Mouse (Mus musculus) limb, embryonic 10.5 days (tissue): ENCODE results near the gene Adgra1. TPM values are rescaled to one million over a fixed set of nuclear protein-coding genes. Genes with fewer than 3 reads are reported as not detected.
A peak's percentile ranks its signal among the peaks of the same experiment; 100 is the strongest.

Experiments
- DNase-seq: peaks from one replicate; pipeline ENCODE4 v3.0.0-alpha.2; 2017; ENCODE audit warnings: low spot score
- H3K27ac ChIP-seq: fragments of 300-500 bp; sonication (generic); 2 replicates; pipeline ENCODE4 v1.5.1; 2016; ENCODE audit warnings: mild to moderate bottlenecking
- H3K27me3 ChIP-seq: fragments of 300-500 bp; sonication (generic); 2 replicates; pipeline ENCODE4 v1.6.1; 2016; ENCODE audit warnings: low read depth, mild to moderate bottlenecking; ENCODE audit not compliant: poor library complexity, severe bottlenecking
- H3K36me3 ChIP-seq: fragments of 300-500 bp; sonication (generic); 2 replicates; pipeline ENCODE4 v1.6.1; 2016; ENCODE audit warnings: mild to moderate bottlenecking, moderate library complexity
- H3K4me1 ChIP-seq: fragments of 300-500 bp; sonication (generic); 2 replicates; pipeline ENCODE4 v1.6.1; 2016
- H3K4me3 ChIP-seq: fragments of 300-500 bp; sonication (generic); 2 replicates; pipeline ENCODE4 v1.5.1; 2016; ENCODE audit warnings: mild to moderate bottlenecking, moderate library complexity
- H3K9me3 ChIP-seq: fragments of 300-500 bp; sonication (generic); replicated peaks from 2 replicates; pipeline ENCODE4 v1.6.1; 2016; ENCODE audit warnings: mild to moderate bottlenecking
- WGBS: fragments of 180-500 bp; shearing (Covaris S2); methylation state at CpG from one replicate; pipeline ENCODE4 v1.1.7; 2016; 5-methylcytosine and 5-hydroxymethylcytosine counted together
- polyA plus RNA-seq: library from polyadenylated mRNA; unstranded; fragments of >200 nt; fragmentation: Nextera tagmentation; extraction: Ambion mirVana; gene quantifications from 2 replicates; pipeline ENCODE4 v1.2.1, GENCODE M21; 2016

Adgra1 gene
- polyA plus RNA-seq, 1 experiment from 2014 or later, result not detected

DNA sequence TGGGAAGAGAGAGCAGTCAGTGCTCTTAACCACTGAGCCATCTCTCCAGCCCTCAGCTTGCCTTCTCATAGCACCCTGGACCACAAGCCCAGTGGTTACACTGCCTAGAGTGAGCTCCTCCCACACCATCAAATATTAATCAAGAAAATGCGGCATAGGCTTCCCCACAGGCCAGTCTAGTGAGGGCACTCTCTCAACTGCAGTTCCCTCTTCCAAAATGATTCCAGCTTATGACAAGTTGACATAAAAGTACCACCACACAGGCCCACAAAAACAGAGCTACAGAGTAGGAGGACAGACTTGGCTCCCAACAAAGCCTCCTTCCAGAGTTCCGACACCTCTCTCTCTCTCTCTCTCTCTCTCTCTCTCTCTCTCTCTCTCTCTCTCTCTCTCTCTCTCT is 29.1 kb downstream of the Adgra1 start:
- Histone ChIP-seq H3K27me3 (no peaks in the 10 kb centered on the region), H3K36me3 (no peaks in the 10 kb centered on the region), H3K4me3 (no peak overlapping the region), H3K9me3 (no peaks in the 10 kb centered on the region), H3K27ac (no peak overlapping the region), H3K4me1 (no peaks in the 10 kb centered on the region)
- no peak for DNase-seq
- 85% methylated on average over 2 of the region's 2 CpGs for WGBS

DNA sequence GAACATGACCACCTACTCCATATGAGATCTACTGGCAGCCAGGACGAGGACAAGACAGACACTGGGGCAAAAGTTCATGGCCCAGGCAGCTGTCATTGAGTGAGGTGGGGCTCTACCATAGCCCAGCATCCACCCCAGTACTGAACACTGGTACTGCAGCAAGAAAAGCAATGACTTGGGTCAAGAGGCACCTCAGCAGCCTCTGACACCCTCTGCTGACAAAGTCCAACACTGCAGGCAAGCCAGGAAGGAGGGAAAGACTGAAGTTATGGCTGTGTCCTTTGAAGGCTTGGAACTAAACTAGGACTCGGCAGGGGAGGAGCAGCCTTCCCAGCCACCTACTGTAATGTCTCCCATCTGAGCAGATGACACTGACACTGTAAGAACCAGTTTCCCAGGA is 30.3 kb downstream of the Adgra1 start:
- no peak for DNase-seq
- Histone ChIP-seq H3K27me3 (no peaks in the 10 kb centered on the region), H3K27ac (no peak overlapping the region), H3K4me3 (no peak overlapping the region), H3K4me1 (no peaks in the 10 kb centered on the region), H3K36me3 (no peaks in the 10 kb centered on the region), H3K9me3 (no peaks in the 10 kb centered on the region)
- WGBS, result 41% methylated on average over 2 of the region's 2 CpGs

DNA sequence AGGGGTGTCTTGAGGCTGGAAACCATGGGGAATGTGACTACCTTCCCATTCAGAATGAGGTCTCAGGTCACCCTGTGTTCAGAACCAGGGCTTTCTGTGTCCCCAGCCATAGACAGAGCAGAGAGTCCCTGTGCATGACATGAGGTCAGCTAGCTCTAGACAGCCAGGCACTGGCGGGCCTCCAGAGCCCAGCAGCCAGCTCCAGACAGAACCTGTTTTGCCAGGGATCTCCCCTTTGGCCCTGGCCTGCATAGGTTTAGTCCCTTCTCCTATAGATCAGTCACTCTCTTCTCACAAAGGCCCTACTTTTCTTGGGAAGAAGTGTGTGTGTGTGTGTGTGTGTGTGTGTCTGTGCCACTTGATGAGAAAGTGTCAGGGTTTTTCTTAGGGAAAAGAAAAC is 30.9 kb downstream of the Adgra1 start:
- no peak for DNase-seq
- no peaks in the 10 kb centered on the region for H3K27me3 ChIP-seq
- no peak overlapping the region for H3K4me3 ChIP-seq
- 83% methylated on average over 1 of the region's 1 CpGs for WGBS
- no peak overlapping the region for H3K27ac ChIP-seq
- no peaks in the 10 kb centered on the region for H3K9me3 ChIP-seq
- no peaks in the 10 kb centered on the region for H3K36me3 ChIP-seq
- H3K4me1 ChIP-seq, result no peaks in the 10 kb centered on the region

DNA sequence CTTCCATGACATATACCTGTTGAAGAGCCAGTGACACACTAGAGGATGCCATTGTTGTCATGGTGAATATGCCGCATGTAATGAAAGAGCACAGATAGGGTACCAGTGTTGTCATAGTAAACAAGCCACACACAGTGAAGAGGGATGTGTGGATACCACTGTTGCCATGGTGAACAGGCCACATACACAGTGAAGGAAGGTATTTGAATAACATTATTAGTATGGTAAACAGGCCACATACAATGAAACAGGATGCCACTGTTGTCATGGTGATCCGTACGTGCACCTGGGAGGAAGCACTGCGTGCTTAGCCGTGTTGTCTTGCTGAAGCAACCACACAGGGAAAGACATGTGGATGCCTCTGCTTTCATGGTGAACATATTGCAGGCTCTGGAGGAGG is 37.0 kb downstream of the Adgra1 start:
- H3K27me3 ChIP-seq, result no peaks in the 10 kb centered on the region
- no peak for DNase-seq
- H3K9me3 ChIP-seq, result no peaks in the 10 kb centered on the region
- no peaks in the 10 kb centered on the region for H3K36me3 ChIP-seq
- 94% methylated on average over 5 of the region's 5 CpGs for WGBS
- no peak overlapping the region for H3K27ac ChIP-seq
- H3K4me1 ChIP-seq, result no peaks in the 10 kb centered on the region
- no peak overlapping the region for H3K4me3 ChIP-seq

DNA sequence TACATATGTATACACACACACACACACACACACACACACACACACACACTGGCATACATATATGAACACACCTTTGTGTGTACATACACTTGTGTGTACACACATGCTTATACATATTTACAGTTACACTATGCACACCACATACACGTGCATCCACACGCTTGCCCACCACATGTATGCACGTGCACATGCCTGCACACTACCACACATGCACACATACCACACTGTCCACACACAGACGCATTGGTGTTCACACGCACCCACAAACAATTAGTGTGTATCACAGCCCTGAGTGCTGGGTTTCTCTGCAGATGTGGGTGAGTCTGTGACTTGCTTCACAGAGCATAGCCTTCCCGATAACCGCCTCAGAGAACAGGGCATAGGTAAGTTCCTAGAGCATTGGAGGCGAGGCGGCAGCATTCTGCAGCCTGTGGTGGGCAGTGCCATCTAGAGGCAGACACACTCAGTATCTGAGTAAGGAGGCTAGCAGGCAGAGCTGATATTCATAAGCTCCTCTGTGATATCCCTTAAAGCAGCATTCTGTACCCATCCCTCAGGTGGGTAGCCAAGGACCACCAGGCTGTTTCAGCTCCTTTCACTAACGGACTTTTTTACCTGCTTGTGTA is 43.3 kb downstream of the Adgra1 start:
- no peaks in the 10 kb centered on the region for H3K9me3 ChIP-seq
- H3K36me3 ChIP-seq, result no peaks in the 10 kb centered on the region
- H3K27me3 ChIP-seq, result no peaks in the 10 kb centered on the region
- DNase-seq, result no peak
- WGBS, result 75% methylated on average over 10 of the region's 10 CpGs
- H3K4me3 ChIP-seq, result no peak overlapping the region
- H3K27ac ChIP-seq, result no peak overlapping the region
- no peaks in the 10 kb centered on the region for H3K4me1 ChIP-seq

DNA sequence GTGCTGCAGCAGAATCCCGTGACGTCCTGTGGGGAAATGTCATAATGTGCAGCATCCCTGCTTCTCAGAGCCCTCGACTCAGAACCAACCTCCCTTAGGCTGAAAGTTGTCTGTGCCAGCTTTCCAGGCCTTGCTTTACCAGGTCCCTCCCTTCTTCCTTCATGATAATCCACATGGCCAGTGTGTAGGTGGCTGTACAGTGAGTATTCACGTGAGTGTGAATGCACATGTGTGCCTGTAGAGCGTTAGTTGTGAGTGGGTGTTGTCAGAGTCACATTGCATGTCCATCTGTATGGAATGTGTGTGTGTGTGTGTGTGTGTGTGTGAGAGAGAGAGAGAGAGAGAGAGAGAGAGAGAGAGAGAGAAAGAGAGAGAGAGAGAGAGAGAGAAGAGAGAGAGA is 44.1 kb downstream of the Adgra1 start:
- no peaks in the 10 kb centered on the region for H3K36me3 ChIP-seq
- H3K27me3 ChIP-seq, result no peaks in the 10 kb centered on the region
- no peaks in the 10 kb centered on the region for H3K9me3 ChIP-seq
- no peak for DNase-seq
- no peak overlapping the region for H3K4me3 ChIP-seq
- no peaks in the 10 kb centered on the region for H3K4me1 ChIP-seq
- WGBS, result 89% methylated on average over 5 of the region's 5 CpGs
- H3K27ac ChIP-seq, result no peak overlapping the region

DNA sequence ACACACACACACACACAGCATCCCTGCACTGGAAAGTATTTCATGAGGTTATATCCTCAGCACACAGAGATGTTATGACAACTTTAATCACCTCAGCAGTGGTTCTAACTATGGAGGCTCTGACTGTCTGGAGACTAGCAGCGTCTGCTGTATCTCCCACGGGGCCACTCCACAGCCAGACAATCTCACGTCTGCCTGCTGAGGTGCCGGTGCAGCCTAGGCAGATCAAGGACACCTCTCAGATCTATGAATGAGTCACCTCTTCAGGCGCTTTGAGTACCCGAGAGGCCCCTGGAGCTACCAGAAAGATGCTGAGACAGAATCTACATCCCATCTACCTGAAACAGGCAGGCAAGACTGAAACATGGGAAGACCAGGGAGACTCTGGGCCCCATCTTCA is 44.6 kb downstream of the Adgra1 start:
- no peak overlapping the region for H3K4me3 ChIP-seq
- no peak overlapping the region for H3K27ac ChIP-seq
- no peaks in the 10 kb centered on the region for H3K9me3 ChIP-seq
- H3K4me1 ChIP-seq, result no peaks in the 10 kb centered on the region
- no peak for DNase-seq
- no peaks in the 10 kb centered on the region for H3K27me3 ChIP-seq
- no peaks in the 10 kb centered on the region for H3K36me3 ChIP-seq
- WGBS, result 72% methylated on average over 6 of the region's 6 CpGs

DNA sequence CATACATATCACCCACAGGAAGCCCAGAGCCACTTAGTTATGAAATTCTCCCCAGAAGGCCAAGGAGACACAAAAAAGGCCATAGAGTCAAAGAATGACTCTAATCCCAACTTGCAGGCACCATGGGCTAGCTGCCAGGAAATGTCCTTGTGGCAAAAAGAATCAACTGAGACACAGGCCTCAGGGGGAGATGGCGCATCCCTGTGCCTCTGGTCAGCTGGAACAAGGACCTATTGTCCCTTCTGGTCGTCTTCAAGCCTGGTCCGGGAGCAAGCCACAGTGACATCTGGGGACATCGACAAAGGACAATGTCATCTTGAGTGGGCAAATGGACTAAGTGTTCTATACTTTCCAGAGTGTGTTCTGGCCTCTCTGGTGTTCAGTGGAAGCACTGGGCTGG is 49.6 kb downstream of the Adgra1 start:
- no peak overlapping the region for H3K4me3 ChIP-seq
- H3K27ac ChIP-seq, result no peak overlapping the region
- H3K9me3 ChIP-seq, result no peaks in the 10 kb centered on the region
- H3K27me3 ChIP-seq, result no peaks in the 10 kb centered on the region
- DNase-seq, result no peak
- 89% methylated on average over 4 of the region's 4 CpGs for WGBS
- H3K4me1 ChIP-seq, result no peaks in the 10 kb centered on the region
- no peaks in the 10 kb centered on the region for H3K36me3 ChIP-seq

DNA sequence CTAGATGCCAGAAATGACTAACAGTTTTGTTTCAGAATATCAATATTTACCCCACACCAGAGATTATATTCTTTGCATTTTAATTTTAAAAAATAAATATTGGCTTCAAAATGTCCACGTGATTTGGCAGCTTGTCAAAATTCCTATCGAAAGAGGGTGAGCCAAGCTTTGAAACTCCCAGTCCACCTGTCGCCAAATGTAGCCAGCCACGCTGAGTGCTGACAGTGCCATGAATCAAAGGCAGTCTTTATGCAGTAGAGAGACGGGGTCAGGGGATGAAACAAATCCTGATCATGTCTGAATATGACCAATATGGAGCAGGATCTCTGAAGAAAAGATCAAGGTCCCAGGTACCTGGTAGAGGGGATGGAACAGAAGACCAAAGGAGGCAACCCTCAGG is 57.8 kb downstream of the Adgra1 start:
- H3K9me3 ChIP-seq, result no peaks in the 10 kb centered on the region
- DNase-seq, result no peak
- no peak overlapping the region for H3K4me3 ChIP-seq
- H3K27ac ChIP-seq, result no peak overlapping the region
- H3K27me3 ChIP-seq, result peaks cover 54% of the 10 kb centered on the region
- H3K36me3 ChIP-seq, result no peaks in the 10 kb centered on the region
- H3K4me1 ChIP-seq, result peaks cover 9% of the 10 kb centered on the region
- 83% methylated on average over 5 of the region's 5 CpGs for WGBS

DNA sequence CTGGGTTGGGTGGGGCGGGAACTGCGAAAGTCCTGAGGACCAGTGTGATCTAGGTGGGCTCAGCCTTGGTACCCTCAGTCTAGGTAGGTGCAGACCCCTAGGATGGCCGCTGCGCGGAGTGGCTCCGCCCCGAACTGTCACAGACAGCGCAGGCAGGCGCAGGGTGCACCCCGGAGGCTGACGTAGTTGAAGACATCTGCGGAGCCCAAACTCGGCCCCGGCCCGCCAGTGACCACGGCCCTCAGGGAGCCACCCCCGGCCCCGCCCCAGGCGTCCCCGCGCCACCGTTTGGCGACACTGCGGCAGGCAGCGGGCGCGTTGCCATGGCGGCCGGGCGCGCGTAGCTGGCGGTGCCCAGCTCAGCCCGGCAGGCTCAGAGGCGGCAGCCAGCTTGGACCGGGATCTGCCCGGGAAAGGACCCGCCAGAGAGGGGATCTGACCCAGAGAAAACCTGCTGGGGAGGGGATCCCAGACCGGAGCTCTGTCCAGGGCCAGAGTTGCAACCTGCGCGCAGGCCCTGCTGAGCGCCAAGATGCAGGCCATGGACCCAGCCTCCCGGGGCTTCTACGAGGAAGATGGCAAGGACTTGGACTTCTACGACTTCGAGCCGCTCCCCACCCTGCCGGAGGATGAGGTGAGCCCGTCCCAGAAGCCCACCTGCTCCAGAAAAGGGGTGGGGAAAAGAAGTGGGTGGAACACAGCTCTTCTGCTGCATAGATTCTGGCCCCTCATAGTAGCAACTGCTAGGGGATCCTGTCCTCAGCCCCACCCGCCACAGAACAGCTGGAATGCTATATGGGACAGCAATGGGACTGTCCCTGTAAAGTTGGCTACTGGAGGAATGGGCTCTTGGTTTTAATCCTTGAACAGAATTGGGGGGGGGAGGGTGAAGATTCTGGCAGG is 60.9 kb downstream of the Adgra1 start, which contains the start of gene Kndc1:
Kndc1 (plus strand) TSS at position 42 of the 903 bp plus-strand sequence.
- WGBS, result 2% methylated on average over 50 of the region's 50 CpGs
- Histone ChIP-seq H3K4me3 (peak within 1 kb of the TSS; percentile 56), H3K4me1 (peaks cover 9% of the 10 kb centered on the region), H3K27ac (no peak within 1 kb of the TSS), H3K27me3 (peaks cover 72% of the 10 kb centered on the region), H3K36me3 (no peaks in the 10 kb centered on the region), H3K9me3 (no peaks in the 10 kb centered on the region)
- peak; percentile 59 for DNase-seq

DNA sequence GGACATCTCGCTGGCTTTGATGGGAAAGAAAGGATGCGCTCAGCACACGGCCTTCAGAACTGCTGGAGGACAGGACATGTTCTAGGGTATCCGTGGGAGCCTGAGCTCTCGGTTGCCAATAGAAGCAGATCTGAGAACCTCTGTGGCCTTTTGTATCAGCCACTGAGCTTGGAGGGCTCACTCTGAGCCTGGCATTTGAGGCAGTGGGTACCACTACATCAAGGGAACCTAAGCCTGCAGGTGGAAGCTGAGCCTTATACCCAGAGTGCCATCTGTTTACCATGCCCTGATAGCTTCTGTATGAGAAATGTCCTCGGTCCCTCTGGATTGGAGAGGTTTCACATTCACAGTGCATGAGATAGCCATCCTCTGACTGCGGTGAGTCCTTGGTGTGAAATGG is 62.3 kb downstream of the Adgra1 start:
- peaks cover 71% of the 10 kb centered on the region for H3K27me3 ChIP-seq

DNA sequence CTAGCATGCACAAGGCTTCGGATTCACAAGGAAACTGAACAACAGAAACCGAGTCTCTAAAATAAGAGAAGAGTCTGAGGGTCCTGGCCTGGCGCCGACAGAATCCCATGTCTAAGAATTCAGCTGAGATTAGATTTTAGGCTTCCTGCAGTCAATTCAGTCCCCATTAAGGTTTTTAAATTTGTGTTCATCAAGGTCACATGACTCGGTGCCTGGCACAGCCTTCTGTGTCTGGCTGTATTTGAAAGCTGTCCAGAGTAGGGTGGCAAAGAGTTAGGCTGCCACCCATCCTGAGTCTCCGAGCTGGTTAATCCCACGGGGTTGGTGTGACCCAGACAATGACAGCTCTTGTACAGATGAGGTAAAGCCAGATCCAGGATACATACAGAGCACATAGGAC is 62.8 kb downstream of the Adgra1 start:
- Histone ChIP-seq H3K36me3 (no peaks in the 10 kb centered on the region), H3K27me3 (peaks cover 70% of the 10 kb centered on the region), H3K9me3 (no peaks in the 10 kb centered on the region), H3K27ac (no peak overlapping the region), H3K4me1 (peaks cover 9% of the 10 kb centered on the region), H3K4me3 (no peak overlapping the region)
- DNase-seq, result no peak
- 85% methylated on average over 7 of the region's 7 CpGs for WGBS

More for the DNA sequence above, 62.3 kb downstream of the Adgra1 start:
- H3K36me3 ChIP-seq, result no peaks in the 10 kb centered on the region
- WGBS, result 79% methylated on average over 7 of the region's 7 CpGs
- no peak overlapping the region for H3K27ac ChIP-seq
- H3K4me3 ChIP-seq, result no peak overlapping the region
- DNase-seq, result no peak
- H3K4me1 ChIP-seq, result peaks cover 9% of the 10 kb centered on the region
- H3K9me3 ChIP-seq, result no peaks in the 10 kb centered on the region

DNA sequence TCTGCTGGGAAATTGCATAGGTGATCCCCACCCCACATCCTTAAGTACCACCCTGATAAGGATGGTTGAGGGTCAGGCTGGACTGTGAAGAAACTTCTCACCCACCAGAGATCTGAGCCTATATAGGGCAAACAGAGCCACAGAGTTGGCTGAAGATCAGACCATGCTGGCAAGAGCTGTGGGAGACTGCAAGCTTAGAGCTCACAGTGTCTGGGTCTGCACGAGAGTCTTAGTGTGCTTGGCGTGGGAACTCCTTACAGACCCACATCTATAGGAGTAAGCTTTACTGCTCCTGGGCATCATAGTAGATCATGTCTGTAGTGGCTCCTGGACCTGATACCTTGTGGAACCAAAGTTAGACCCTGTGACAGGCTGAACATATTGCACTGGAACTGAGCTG is 64.6 kb downstream of the Adgra1 start:
- 84% methylated on average over 2 of the region's 2 CpGs for WGBS
- no peaks in the 10 kb centered on the region for H3K36me3 ChIP-seq
- H3K27me3 ChIP-seq, result peaks cover 54% of the 10 kb centered on the region
- no peak overlapping the region for H3K4me3 ChIP-seq
- peaks cover 9% of the 10 kb centered on the region for H3K4me1 ChIP-seq
- H3K9me3 ChIP-seq, result no peaks in the 10 kb centered on the region
- H3K27ac ChIP-seq, result no peak overlapping the region
- no peak for DNase-seq
